Mouse (Mus musculus) brain, embryonic 14.5 days (tissue): ENCODE measurements around the gene Luzp2.

ENCODE experiments used
- CTCF ChIP-seq: fragments of 200-500 bp; IDR thresholded peaks from 2 replicates; pipeline ENCODE4 v1.5.1; 2012; ENCODE audit warnings: inconsistent platforms, mild to moderate bottlenecking, moderate library complexity, borderline replicate concordance; ENCODE audit not compliant: insufficient read depth, insufficient read length; ENCODE audit errors: extremely low read depth
- POLR2A ChIP-seq: fragments of 200-500 bp; IDR thresholded peaks from 2 replicates; pipeline ENCODE4 v1.6.1; 2012; ENCODE audit warnings: mild to moderate bottlenecking, inconsistent platforms, borderline replicate concordance; ENCODE audit not compliant: poor library complexity, insufficient read depth, insufficient read length, severe bottlenecking; ENCODE audit errors: extremely low read depth

DNA sequence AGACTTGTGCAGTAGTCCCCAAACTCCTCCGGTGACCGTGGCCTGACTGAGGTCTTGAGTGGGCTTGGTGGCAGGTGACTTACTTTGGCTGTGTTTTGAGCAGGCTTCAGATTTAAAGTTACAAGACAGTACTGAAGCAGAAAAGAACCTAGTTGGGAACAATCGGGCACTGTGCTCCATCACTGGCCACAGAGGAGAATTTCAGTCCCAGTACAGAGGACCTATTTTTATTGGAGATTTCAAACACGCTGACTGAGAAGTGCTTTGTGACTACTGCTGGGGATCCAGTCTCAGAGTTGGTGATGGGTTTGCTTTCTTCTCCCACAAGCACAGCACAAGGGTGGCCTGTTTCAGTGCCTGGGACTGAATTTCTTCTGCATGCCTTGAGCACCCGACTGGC is 1.1 kb downstream of the Luzp2 start:
- TF ChIP-seq CTCF, result no peak
- no peak for TF ChIP-seq POLR2A
